Mouse (Mus musculus): Measurements from ENCODE around the gene Urod. TPM values are rescaled to one million over a fixed set of nuclear protein-coding genes. Genes with fewer than 3 reads are reported as not detected.

Gene Urod
- 90.5 and 94.6 TPM in 2 replicates for polyA plus RNA-seq (2014; fragmentation: Nextera tagmentation; extraction: Ambion mirVana)

DNA sequence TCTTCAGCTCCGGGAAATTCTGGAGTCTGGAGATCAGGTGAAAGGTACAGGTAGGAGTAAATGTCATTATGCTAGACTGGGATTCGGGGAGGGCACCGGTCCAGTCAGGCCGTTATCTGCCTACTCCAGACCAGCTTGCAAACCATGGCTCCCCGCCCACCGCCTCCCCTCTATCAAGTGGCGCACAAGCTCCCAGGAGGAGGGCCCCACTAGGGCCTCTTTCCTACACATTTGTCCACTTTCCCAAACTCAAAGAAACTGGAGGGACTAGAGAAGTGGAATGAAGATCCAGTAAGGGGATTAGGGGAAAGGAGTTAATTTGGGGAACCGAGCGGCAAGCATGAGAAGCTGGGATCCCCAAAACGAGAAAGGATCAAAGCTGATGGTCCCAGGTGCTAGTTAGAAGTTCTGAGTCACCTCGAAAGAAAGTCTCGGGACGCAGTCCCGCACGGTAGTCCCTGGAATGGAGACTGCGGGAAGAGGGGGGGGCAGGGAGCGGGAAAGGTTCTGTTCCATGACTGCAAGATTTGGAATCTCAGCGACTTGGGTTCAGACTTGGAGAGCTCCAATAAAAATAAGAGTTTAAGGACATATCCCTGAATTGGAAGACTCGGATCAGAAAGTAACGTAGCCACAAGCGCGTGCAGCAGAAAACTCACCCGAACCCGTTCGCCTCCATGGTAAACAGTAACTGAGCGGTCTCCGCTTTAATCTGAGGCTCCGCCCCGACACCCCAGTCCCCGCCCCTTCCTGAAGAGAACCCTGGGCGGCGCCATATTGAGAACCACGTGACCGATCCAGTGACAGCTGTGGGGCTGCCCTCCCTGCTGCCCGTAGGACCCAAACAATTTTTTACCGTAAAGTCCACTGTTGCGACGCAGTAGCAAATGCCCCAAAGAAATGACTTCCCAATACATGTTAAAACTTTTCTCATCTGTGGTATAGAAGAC lies at the start of gene Urod:
Gene Urod (minus strand): TSS at position 742 of the 950 bp plus-strand sequence.
- peaks cover 26% of the 10 kb centered on the region for H3K36me3 ChIP-seq (ENCODE audit: control insufficient read depth, insufficient read depth, low read length)
- under 1% methylated on average over 38 of the region's 38 CpGs for WGBS
- peaks cover 6 to 21% of the 10 kb centered on the region in 2 experiments for H3K4me1 ChIP-seq (ENCODE audit: control insufficient read depth in 2 of 2, insufficient read depth in 2 of 2, low read length in 2 of 2)
- peak within 1 kb of the TSS in 1 of 2 experiments; percentile 80; a peak in 2 of 4 replicates for H3K27ac ChIP-seq (replicated peaks in 1 of 2; ENCODE audit: control insufficient read depth in 1 of 2, insufficient read depth in 1 of 2, low read depth in 2 of 2, low read length in 2 of 2)
- H3K27me3 ChIP-seq (ENCODE audit: control insufficient read depth, insufficient read depth, low read length) = no peaks in the 10 kb centered on the region
- H3K9me3 ChIP-seq (ENCODE audit: control insufficient read depth, low read length) = no peaks in the 10 kb centered on the region
- ATAC-seq (ENCODE audit: insufficient number of reproducible peaks, insufficient read depth, low FRiP score, low read depth) = peak; percentile 92
- peak within 1 kb of the TSS; percentile 88 for H3K4me2 ChIP-seq (ENCODE audit: low read length)
- H3K4me3 ChIP-seq (ENCODE audit: control insufficient read depth in 1 of 2, insufficient read depth in 1 of 2, low read depth in 1 of 2, low read length in 2 of 2) = peak within 1 kb of the TSS; percentile 90 to 94
- peak within 1 kb of the TSS; percentile 87 for H3K9ac ChIP-seq (ENCODE audit: low read length)

DNA sequence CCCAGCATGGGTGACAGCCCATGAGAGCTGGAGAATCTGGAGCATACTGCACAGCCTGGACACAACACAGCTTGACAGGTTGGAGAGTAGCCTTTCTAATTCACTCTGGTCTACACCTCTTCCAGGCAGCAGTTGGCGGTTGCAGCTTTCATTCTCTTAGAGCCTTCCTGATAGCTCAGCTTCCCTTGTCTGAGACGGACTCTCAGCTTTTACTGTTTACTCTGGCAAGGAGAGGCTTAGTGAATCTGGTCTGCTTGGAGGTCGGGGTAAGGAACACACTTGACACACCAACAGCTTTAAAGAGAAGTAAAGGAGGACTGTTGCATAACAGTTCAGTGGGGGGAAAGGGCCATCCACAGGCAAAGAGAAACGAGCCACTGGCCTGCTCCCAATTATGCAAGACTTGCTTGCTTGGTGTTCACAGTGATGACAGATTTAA lies 47.1 kb upstream of the Urod start:
- no peaks in the 10 kb centered on the region for H3K9me3 ChIP-seq (ENCODE audit: control insufficient read depth, low read length)
- no peak overlapping the region for H3K4me2 ChIP-seq (ENCODE audit: low read length)
- 40% methylated on average over 4 of the region's 4 CpGs for WGBS
- no peak overlapping the region for H3K9ac ChIP-seq (ENCODE audit: low read length)
- H3K36me3 ChIP-seq (ENCODE audit: control insufficient read depth, insufficient read depth, low read length) = peaks cover 15% of the 10 kb centered on the region; the same call in 1 of the 2 replicates
- H3K27me3 ChIP-seq (ENCODE audit: control insufficient read depth, insufficient read depth, low read length) = no peaks in the 10 kb centered on the region
- ATAC-seq (ENCODE audit: insufficient number of reproducible peaks, insufficient read depth, low FRiP score, low read depth) = peak; percentile 59; the same call in 1 of the 2 replicates
- H3K4me3 ChIP-seq (ENCODE audit: control insufficient read depth in 1 of 2, insufficient read depth in 1 of 2, low read depth in 1 of 2, low read length in 2 of 2) = no peak overlapping the region
- H3K4me1 ChIP-seq (ENCODE audit: control insufficient read depth in 2 of 2, insufficient read depth in 2 of 2, low read length in 2 of 2) = peaks cover 2 to 13% of the 10 kb centered on the region in 2 experiments; a peak in 3 of 4 replicates
- H3K27ac ChIP-seq (replicated peaks in 1 of 2; ENCODE audit: control insufficient read depth in 1 of 2, insufficient read depth in 1 of 2, low read depth in 2 of 2, low read length in 2 of 2) = peak overlapping the region; percentile 20 to 31; a peak in 2 of 4 replicates

DNA sequence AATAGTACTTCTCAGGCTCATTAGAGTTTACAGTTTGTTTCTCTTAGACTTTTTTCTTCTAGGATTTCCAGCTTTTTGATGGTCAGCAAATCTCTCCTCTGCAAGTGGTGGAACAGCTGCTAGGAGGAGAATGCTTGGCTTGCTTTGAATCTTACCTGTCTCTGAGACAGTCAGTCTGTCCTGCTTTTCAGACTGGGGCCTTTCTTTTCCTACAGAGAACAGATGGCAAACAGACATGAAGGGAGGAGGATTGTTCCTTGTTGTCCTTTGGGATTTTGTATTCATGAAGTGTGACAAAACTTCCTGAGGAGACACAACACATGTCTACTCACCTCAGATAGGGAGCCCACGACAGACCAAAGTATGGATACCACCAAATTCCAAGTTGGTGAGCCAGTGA lies 46.6 kb upstream of the Urod start:
- no peak overlapping the region for H3K9ac ChIP-seq (ENCODE audit: low read length)
- no peak overlapping the region for H3K4me3 ChIP-seq (ENCODE audit: control insufficient read depth in 1 of 2, insufficient read depth in 1 of 2, low read depth in 1 of 2, low read length in 2 of 2)
- no peak for ATAC-seq (ENCODE audit: insufficient number of reproducible peaks, insufficient read depth, low FRiP score, low read depth)
- peak overlapping the region; percentile 20 to 31; a peak in 2 of 4 replicates for H3K27ac ChIP-seq (replicated peaks in 1 of 2; ENCODE audit: control insufficient read depth in 1 of 2, insufficient read depth in 1 of 2, low read depth in 2 of 2, low read length in 2 of 2)
- WGBS = 51% methylated on average over 1 of the region's 1 CpGs
- H3K4me1 ChIP-seq (ENCODE audit: control insufficient read depth in 2 of 2, insufficient read depth in 2 of 2, low read length in 2 of 2) = peaks cover 2 to 13% of the 10 kb centered on the region in 2 experiments; a peak in 3 of 4 replicates
- H3K36me3 ChIP-seq (ENCODE audit: control insufficient read depth, insufficient read depth, low read length) = peaks cover 15% of the 10 kb centered on the region; the same call in 1 of the 2 replicates
- no peak overlapping the region for H3K4me2 ChIP-seq (ENCODE audit: low read length)
- no peaks in the 10 kb centered on the region for H3K9me3 ChIP-seq (ENCODE audit: control insufficient read depth, low read length)
- no peaks in the 10 kb centered on the region for H3K27me3 ChIP-seq (ENCODE audit: control insufficient read depth, insufficient read depth, low read length)

- no peak overlapping the region for H3K4me3 ChIP-seq (ENCODE audit: control insufficient read depth in 1 of 2, insufficient read depth in 1 of 2, low read depth in 1 of 2, low read length in 2 of 2)
- H3K27me3 ChIP-seq (ENCODE audit: control insufficient read depth, insufficient read depth, low read length) = no peaks in the 10 kb centered on the region
- 53% methylated on average over 9 of the region's 9 CpGs for WGBS
- H3K36me3 ChIP-seq (ENCODE audit: control insufficient read depth, insufficient read depth, low read length) = peaks cover 13% of the 10 kb centered on the region; the same call in 1 of the 2 replicates
- H3K4me1 ChIP-seq (ENCODE audit: control insufficient read depth in 2 of 2, insufficient read depth in 2 of 2, low read length in 2 of 2) = peaks cover 2 to 13% of the 10 kb centered on the region in 2 experiments; a peak in 3 of 4 replicates
- H3K9ac ChIP-seq (ENCODE audit: low read length) = no peak overlapping the region
- no peak overlapping the region for H3K4me2 ChIP-seq (ENCODE audit: low read length)
- no peak overlapping the region; a peak in 1 of 4 replicates for H3K27ac ChIP-seq (replicated peaks in 1 of 2; ENCODE audit: control insufficient read depth in 1 of 2, insufficient read depth in 1 of 2, low read depth in 2 of 2, low read length in 2 of 2)
- H3K9me3 ChIP-seq (ENCODE audit: control insufficient read depth, low read length) = no peaks in the 10 kb centered on the region
- no peak for ATAC-seq (ENCODE audit: insufficient number of reproducible peaks, insufficient read depth, low FRiP score, low read depth)
Observed at GRCm38 (mm10) chr4:117039925-117040687, 45.9 kb upstream of the Urod start.

DNA sequence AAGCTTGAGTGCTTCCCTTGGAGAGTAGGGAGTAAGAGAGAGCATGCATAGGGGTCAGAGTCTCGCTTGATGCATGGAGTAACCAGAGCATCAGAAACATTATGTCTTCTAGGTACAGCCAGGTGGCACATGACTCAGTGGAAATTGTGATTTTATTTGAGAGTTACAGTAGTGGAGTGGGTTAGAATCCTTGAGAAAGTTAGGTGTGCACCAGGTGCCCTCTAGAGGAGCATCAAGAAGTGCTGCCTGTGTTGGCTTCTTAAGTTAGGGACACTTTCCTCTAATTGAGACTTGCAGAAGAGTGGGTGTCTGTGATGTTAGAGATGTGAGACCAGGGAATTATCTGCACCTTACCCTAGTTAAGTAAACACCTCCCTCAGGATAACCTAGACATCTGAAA lies 36.9 kb upstream of the Urod start:
- Histone ChIP-seq H3K4me1 (ENCODE audit: control insufficient read depth in 2 of 2, insufficient read depth in 2 of 2, low read length in 2 of 2) (0 out of 4 replicates have a peak, but pooled peaks cover 0 to 2% of the 10 kb centered on the region in 2 experiments), H3K36me3 (ENCODE audit: control insufficient read depth, insufficient read depth, low read length) (peaks cover 21% of the 10 kb centered on the region), H3K4me2 (ENCODE audit: low read length) (no peak overlapping the region), H3K4me3 (ENCODE audit: control insufficient read depth in 1 of 2, insufficient read depth in 1 of 2, low read depth in 1 of 2, low read length in 2 of 2) (no peak overlapping the region), H3K27ac (replicated peaks in 1 of 2; ENCODE audit: control insufficient read depth in 1 of 2, insufficient read depth in 1 of 2, low read depth in 2 of 2, low read length in 2 of 2) (no peak overlapping the region), H3K9ac (ENCODE audit: low read length) (no peak overlapping the region), H3K27me3 (ENCODE audit: control insufficient read depth, insufficient read depth, low read length) (no peaks in the 10 kb centered on the region), H3K9me3 (ENCODE audit: control insufficient read depth, low read length) (no peaks in the 10 kb centered on the region)
- WGBS = 91% methylated on average over 1 of the region's 1 CpGs
- no peak for ATAC-seq (ENCODE audit: insufficient number of reproducible peaks, insufficient read depth, low FRiP score, low read depth)

DNA sequence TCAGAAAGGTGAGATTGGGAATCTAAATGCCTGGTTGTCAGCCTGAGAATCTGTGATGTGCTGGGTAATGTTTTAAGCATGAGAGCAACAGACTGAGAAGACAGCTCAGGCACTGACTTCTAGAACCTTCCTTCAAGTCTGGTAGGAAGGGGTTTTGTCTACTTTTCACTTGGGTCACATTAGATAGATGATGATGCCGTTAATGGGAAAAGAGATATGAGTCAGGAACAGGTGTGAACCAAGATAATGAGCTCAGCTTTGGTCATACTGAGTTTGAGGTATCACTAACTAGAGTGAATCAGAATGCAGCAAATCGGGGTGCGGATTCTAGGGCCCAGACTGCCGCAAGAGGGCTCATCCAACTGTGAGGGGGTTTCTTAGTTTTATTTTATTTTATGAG lies 29.3 kb upstream of the Urod start:
- Histone ChIP-seq H3K9ac (ENCODE audit: low read length) (no peak overlapping the region), H3K27me3 (ENCODE audit: control insufficient read depth, insufficient read depth, low read length) (no peaks in the 10 kb centered on the region), H3K4me2 (ENCODE audit: low read length) (no peak overlapping the region), H3K4me1 (ENCODE audit: control insufficient read depth in 2 of 2, insufficient read depth in 2 of 2, low read length in 2 of 2) (peaks cover 0 to 8% of the 10 kb centered on the region in 2 experiments; a peak in 2 of 4 replicates), H3K4me3 (ENCODE audit: control insufficient read depth in 1 of 2, insufficient read depth in 1 of 2, low read depth in 1 of 2, low read length in 2 of 2) (no peak overlapping the region), H3K36me3 (ENCODE audit: control insufficient read depth, insufficient read depth, low read length) (peaks cover 35% of the 10 kb centered on the region), H3K27ac (replicated peaks in 1 of 2; ENCODE audit: control insufficient read depth in 1 of 2, insufficient read depth in 1 of 2, low read depth in 2 of 2, low read length in 2 of 2) (no peak overlapping the region), H3K9me3 (ENCODE audit: control insufficient read depth, low read length) (no peaks in the 10 kb centered on the region)
- ATAC-seq (ENCODE audit: insufficient number of reproducible peaks, insufficient read depth, low FRiP score, low read depth) = no peak
- 92% methylated on average over 4 of the region's 4 CpGs for WGBS

Measured in heart, embryonic 14.5 days (tissue).